Mouse (Mus musculus) liver, adult 2 months (tissue): ENCODE measurements around the gene Sema5a. TPM values are rescaled to one million over a fixed set of nuclear protein-coding genes. Genes with fewer than 3 reads are reported as not detected.

ENCODE experiments used
- DNase-seq: peaks from one replicate; pipeline ENCODE4 v3.0.0-alpha.2; 2011; ENCODE audit warnings: low read depth, low spot score; ENCODE audit errors: extremely low read depth
- H3K27ac ChIP-seq: fragments of 200-500 bp; replicated peaks from 2 replicates; pipeline ENCODE4 v1.5.1; 2012; ENCODE audit warnings: low read depth, mild to moderate bottlenecking, control low read depth, inconsistent platforms, low read length; ENCODE audit not compliant: insufficient read depth
- H3K27me3 ChIP-seq: fragments of 200-500 bp; 2 replicates; pipeline ENCODE4 v1.6.1; 2012; ENCODE audit warnings: mild to moderate bottlenecking, moderate library complexity, low read length, inconsistent platforms; ENCODE audit not compliant: control insufficient read depth, insufficient read depth
- H3K36me3 ChIP-seq: fragments of 200-500 bp; 2 replicates; pipeline ENCODE4 v1.6.1; 2012; ENCODE audit warnings: low read length, inconsistent platforms; ENCODE audit not compliant: control insufficient read depth, insufficient read depth
- H3K4me1 ChIP-seq: fragments of 200-500 bp; 2 replicates; pipeline ENCODE4 v1.6.1; 2011; ENCODE audit warnings: low read length; ENCODE audit not compliant: control insufficient read depth, insufficient read depth
- H3K4me3 ChIP-seq: fragments of 200-500 bp; 2 replicates; pipeline ENCODE4 v1.5.1; 2011; ENCODE audit warnings: low read depth, mild to moderate bottlenecking, control low read depth, low read length, moderate library complexity; ENCODE audit not compliant: insufficient read depth
- H3K79me2 ChIP-seq: fragments of 200-500 bp; 2 replicates; pipeline ENCODE4 v1.6.1; 2012; ENCODE audit warnings: inconsistent platforms, mild to moderate bottlenecking, low read length, moderate library complexity; ENCODE audit not compliant: control insufficient read depth, insufficient read depth
- H3K9ac ChIP-seq: fragments of 200-500 bp; 2 replicates; pipeline ENCODE4 v1.6.1; 2012; ENCODE audit warnings: low read depth, mild to moderate bottlenecking, control low read depth, inconsistent platforms, low read length
- CTCF ChIP-seq: fragments of 200-500 bp; IDR thresholded peaks from 2 replicates; pipeline ENCODE4 v1.5.1; 2011; ENCODE audit warnings: low read depth, low read length, control low read depth
- POLR2A ChIP-seq: fragments of 200-500 bp; IDR thresholded peaks from 2 replicates; pipeline ENCODE4 v1.6.1; 2011; ENCODE audit warnings: low read length, control low read depth; ENCODE audit not compliant: insufficient read depth; ENCODE audit errors: extremely low read depth
- WGBS: fragments of 180-500 bp; shearing (Covaris S2); methylation state at CpG from one replicate; pipeline ENCODE4 v1.1.7; 2018; 5-methylcytosine and 5-hydroxymethylcytosine counted together
- polyA plus RNA-seq: library from polyadenylated mRNA; depleted of rRNA; stranded (reverse); fragments of >200 nt; gene quantifications from 2 replicates; pipeline ENCODE4 v1.2.3, GENCODE M21; 2012
- total RNA-seq: library from RNA; depleted of rRNA; stranded (reverse); fragments of >200 nt; gene quantifications from 2 replicates; pipeline ENCODE4 v1.2.3, GENCODE M21; 2014

Gene Sema5a
- total and polyA plus RNA-seq, 2 experiments = 0.22 to 0.46 TPM

DNA sequence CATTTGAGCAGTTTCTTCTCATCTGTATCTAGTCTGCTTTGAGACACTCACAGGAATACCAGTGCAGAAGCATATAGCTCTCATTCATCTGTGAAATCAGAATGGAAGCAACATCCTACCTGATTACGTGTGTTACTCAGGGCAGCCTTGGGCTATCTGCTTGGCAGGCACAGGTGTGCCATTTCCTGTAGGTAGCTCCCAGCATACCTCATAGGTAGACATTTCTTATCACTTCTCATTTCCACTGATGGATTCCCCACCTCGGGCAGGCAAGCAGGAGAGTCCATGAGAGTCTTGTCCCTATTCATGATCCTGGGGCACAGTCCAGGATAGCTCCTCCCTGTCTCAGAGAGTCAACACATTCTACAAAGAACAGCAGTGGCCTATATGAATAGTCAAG is 381.4 kb downstream of the Sema5a start:
- no peaks in the 10 kb centered on the region for H3K36me3 ChIP-seq
- no peak overlapping the region for H3K9ac ChIP-seq
- WGBS = 78% methylated on average over 2 of the region's 2 CpGs
- no peaks in the 10 kb centered on the region for H3K27me3 ChIP-seq
- H3K27ac ChIP-seq = no peak overlapping the region
- TF ChIP-seq POLR2A (no peak), CTCF (no peak)
- no peak for DNase-seq
- H3K4me1 ChIP-seq = no peaks in the 10 kb centered on the region
- no peak overlapping the region for H3K4me3 ChIP-seq
- H3K79me2 ChIP-seq = no peaks in the 10 kb centered on the region

GRCm38 (mm10) chr15:32633713-32634112 is 389.1 kb downstream of the Sema5a start:
- Histone ChIP-seq H3K27ac (no peak overlapping the region), H3K27me3 (no peaks in the 10 kb centered on the region), H3K4me3 (no peak overlapping the region), H3K79me2 (no peaks in the 10 kb centered on the region), H3K36me3 (no peaks in the 10 kb centered on the region), H3K4me1 (no peaks in the 10 kb centered on the region), H3K9ac (no peak overlapping the region)
- no peak for TF ChIP-seq POLR2A
- TF ChIP-seq CTCF = no peak
- WGBS = 96% methylated on average over 8 of the region's 8 CpGs
- no peak for DNase-seq

GRCm38 (mm10) chr15:32637879-32638278 is 393.3 kb downstream of the Sema5a start:
- Histone ChIP-seq H3K4me1 (no peaks in the 10 kb centered on the region), H3K4me3 (no peak overlapping the region), H3K9ac (no peak overlapping the region), H3K79me2 (no peaks in the 10 kb centered on the region), H3K27ac (no peak overlapping the region), H3K36me3 (no peaks in the 10 kb centered on the region), H3K27me3 (no peaks in the 10 kb centered on the region)
- WGBS = 56% methylated on average over 3 of the region's 3 CpGs
- DNase-seq = no peak
- TF ChIP-seq POLR2A = no peak
- no peak for TF ChIP-seq CTCF

DNA sequence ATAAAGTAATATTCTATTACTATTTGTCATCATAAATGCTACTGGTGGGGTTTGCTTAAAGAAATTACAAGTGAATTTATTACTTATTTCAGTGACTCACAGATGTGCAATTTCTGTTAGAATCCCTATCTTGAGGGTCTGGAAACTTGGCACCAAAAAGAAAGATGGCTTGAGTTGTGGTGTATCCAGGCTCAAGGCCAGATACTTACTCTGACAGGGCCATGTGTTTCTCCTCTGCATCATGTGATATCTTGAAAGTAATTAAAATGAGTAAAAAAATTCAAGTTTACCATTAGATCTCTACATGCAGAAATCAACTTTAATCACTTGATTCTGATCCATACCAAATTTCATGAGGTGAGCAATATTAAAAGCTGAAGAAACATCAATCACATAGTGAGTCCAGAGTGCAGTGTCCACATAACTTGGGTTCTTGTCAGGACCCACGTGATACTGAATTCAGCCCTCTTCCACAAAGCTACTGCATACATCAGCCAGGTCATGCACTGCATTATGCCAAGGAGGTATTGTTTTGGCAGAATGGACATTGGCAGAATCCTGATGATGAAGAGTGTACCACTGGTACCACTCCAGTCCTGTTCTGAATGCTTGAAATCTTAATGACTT is 402.6 kb downstream of the Sema5a start:
- no peak for TF ChIP-seq CTCF
- no peak for TF ChIP-seq POLR2A
- no peak overlapping the region for H3K27ac ChIP-seq
- H3K4me3 ChIP-seq = no peak overlapping the region
- 61% methylated on average over 1 of the region's 1 CpGs for WGBS
- DNase-seq = peak; percentile 18
- no peak overlapping the region for H3K9ac ChIP-seq
- no peaks in the 10 kb centered on the region for H3K36me3 ChIP-seq
- H3K27me3 ChIP-seq = no peaks in the 10 kb centered on the region
- H3K4me1 ChIP-seq = no peaks in the 10 kb centered on the region
- H3K79me2 ChIP-seq = no peaks in the 10 kb centered on the region

- Histone ChIP-seq H3K27me3 (no peaks in the 10 kb centered on the region), H3K4me3 (no peak overlapping the region), H3K27ac (no peak overlapping the region), H3K4me1 (no peaks in the 10 kb centered on the region), H3K36me3 (no peaks in the 10 kb centered on the region), H3K79me2 (no peaks in the 10 kb centered on the region), H3K9ac (no peak overlapping the region)
- no peak for DNase-seq
- TF ChIP-seq CTCF = no peak
- TF ChIP-seq POLR2A = no peak
- WGBS = 67% methylated on average over 3 of the region's 3 CpGs
These were observed 409.4 kb downstream of the Sema5a start for GRCm38 (mm10) chr15:32654046-32654445.

DNA sequence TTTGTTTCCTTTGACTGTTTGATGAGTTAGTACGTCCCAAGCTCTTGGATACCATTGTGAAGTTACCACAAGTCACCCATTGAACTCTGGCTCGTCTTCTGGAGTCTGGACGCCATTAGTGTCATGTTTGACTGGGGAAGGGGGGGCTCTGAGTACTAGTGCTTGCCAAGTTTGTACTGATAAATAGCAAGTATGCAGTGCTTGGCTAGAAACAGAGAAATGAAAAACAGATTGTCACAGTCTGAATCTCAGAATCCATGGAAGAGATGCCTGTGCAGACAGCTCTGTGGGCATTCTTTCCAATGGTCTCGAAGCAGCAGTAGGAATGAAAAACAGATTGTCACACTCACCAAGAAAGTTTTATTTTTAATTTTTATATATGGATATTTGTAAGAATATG is 411.4 kb downstream of the Sema5a start:
- no peaks in the 10 kb centered on the region for H3K4me1 ChIP-seq
- 73% methylated on average over 4 of the region's 4 CpGs for WGBS
- no peaks in the 10 kb centered on the region for H3K27me3 ChIP-seq
- no peaks in the 10 kb centered on the region for H3K36me3 ChIP-seq
- no peak overlapping the region for H3K9ac ChIP-seq
- TF ChIP-seq POLR2A (no peak), CTCF (no peak)
- no peak overlapping the region for H3K27ac ChIP-seq
- H3K4me3 ChIP-seq = no peak overlapping the region
- DNase-seq = peak; percentile 10
- H3K79me2 ChIP-seq = no peaks in the 10 kb centered on the region
